8 mouse cellular contexts compared by ENCODE assay signal in genomic region chr9:119983585-119984535, GRCm38 (mm10). TPM values are rescaled to one million over a fixed set of nuclear protein-coding genes. Genes with fewer than 3 reads are reported as not detected.
A peak's percentile ranks its signal among the peaks of the same experiment; 100 is the strongest.
DNase-seq lines count a peak whose midpoint lies in the region; ATAC-seq and TF ChIP-seq lines count a peak whose summit lies in the region.

No protein-coding gene starts in this region.

- no peak overlapping the region for H3K27ac ChIP-seq in forebrain, embryonic 13.5 days
- H3K27ac ChIP-seq in lung, embryonic 16.5 days (ENCODE audit: low read length) = peak overlapping the region; percentile 100
- H3K27ac ChIP-seq in thymus, adult 2 months (ENCODE audit: control insufficient read depth, insufficient read depth, low read length) = peak overlapping the region; percentile 98

- peak; percentile 95 for TF ChIP-seq POLR2A in thymus, adult 2 months (IDR thresholded peaks at IDR 0.05; ENCODE audit: control insufficient read depth, extremely low read depth, insufficient read depth, low read length, poor library complexity)

- no peaks in the 10 kb centered on the region for H3K9me3 ChIP-seq in forebrain, embryonic 13.5 days (replicated peaks)
- H3K9me3 ChIP-seq in lung, embryonic 16.5 days (ENCODE audit: control insufficient read depth, low read length) = no peaks in the 10 kb centered on the region

- DNase-seq in ES-CJ7 (ENCODE audit: low read depth, low spot score) = peak; percentile 77
- peak; percentile 63 for DNase-seq in c-Kit-positive CD71-positive TER-119-positive erythroid progenitor cells, embryonic 14.5 days (ENCODE audit: low spot score)
- DNase-seq in heart, postnatal 14 days = peak; percentile 95 to 97
- DNase-seq in layer of hippocampus, adult 18-20 months (ENCODE audit: low spot score in 2 of 2) = peak; percentile 83 to 89
- DNase-seq in ovary, adult 18-20 months (ENCODE audit: low spot score) = peak; percentile 87
- DNase-seq in thymus, adult 2 months = peak; percentile 89

- ATAC-seq in forebrain, embryonic 13.5 days = peak; percentile 81
- ATAC-seq in lung, embryonic 16.5 days (ENCODE audit: low read depth) = peak; percentile 82

- peak overlapping the region; percentile 90 for H3K4me2 ChIP-seq in forebrain, embryonic 13.5 days
- H3K4me2 ChIP-seq in lung, embryonic 16.5 days (ENCODE audit: low read depth, low read length) = peak overlapping the region; percentile 91

- H3K9ac ChIP-seq in forebrain, embryonic 13.5 days = peak overlapping the region; percentile 71
- peak overlapping the region; percentile 87 for H3K9ac ChIP-seq in lung, embryonic 16.5 days (ENCODE audit: low read length)

- 1% methylated on average over 52 of the region's 79 CpGs for WGBS in forebrain, embryonic 13.5 days
- WGBS in lung, embryonic 16.5 days = under 1% methylated on average over 74 of the region's 79 CpGs
- 6% methylated on average over 77 of the region's 79 CpGs for WGBS in thymus, adult 2 months

- peak overlapping the region; percentile 58 for H3K4me3 ChIP-seq in forebrain, embryonic 13.5 days
- H3K4me3 ChIP-seq in lung, embryonic 16.5 days (ENCODE audit: low read length) = peak overlapping the region; percentile 82
- H3K4me3 ChIP-seq in thymus, adult 2 months (ENCODE audit: control insufficient read depth, insufficient read depth, low read length) = peak overlapping the region; percentile 87

- intact Hi-C loops in heart, postnatal 14 days (cut with DNase I) = loop anchor here (2.0 kb wide), 3 partner anchors 17 to 27 kb away; no protein-coding TSS in a partner anchor

- H3K4me1 ChIP-seq in forebrain, embryonic 13.5 days = peaks cover 46% of the 10 kb centered on the region
- peaks cover 46% of the 10 kb centered on the region for H3K4me1 ChIP-seq in lung, embryonic 16.5 days (replicated peaks; ENCODE audit: control insufficient read depth, insufficient read depth, low read length)
- peaks cover 46% of the 10 kb centered on the region for H3K4me1 ChIP-seq in thymus, adult 2 months (replicated peaks; ENCODE audit: control insufficient read depth, insufficient read depth, low read length)

- H3K27me3 ChIP-seq in forebrain, embryonic 13.5 days = peaks cover 19% of the 10 kb centered on the region
- H3K27me3 ChIP-seq in lung, embryonic 16.5 days (ENCODE audit: control insufficient read depth, insufficient read depth, low read depth, low read length) = no peaks in the 10 kb centered on the region
- H3K27me3 ChIP-seq in thymus, adult 2 months (ENCODE audit: control insufficient read depth, insufficient read depth, low read length) = no peaks in the 10 kb centered on the region

- no peaks in the 10 kb centered on the region for H3K36me3 ChIP-seq in forebrain, embryonic 13.5 days (ENCODE audit: poor library complexity, severe bottlenecking)
- no peaks in the 10 kb centered on the region for H3K36me3 ChIP-seq in lung, embryonic 16.5 days (ENCODE audit: control insufficient read depth, insufficient read depth, low read length)
- H3K36me3 ChIP-seq in thymus, adult 2 months (ENCODE audit: control insufficient read depth, insufficient read depth, low read length) = no peaks in the 10 kb centered on the region

- TF ChIP-seq CTCF in thymus, adult 2 months (IDR thresholded peaks at IDR 0.05; ENCODE audit: borderline replicate concordance, control insufficient read depth, extremely low read depth, insufficient read depth, low read length, poor library complexity) = 0 out of 2 replicates have a peak, but pooled peaks have one; percentile 12

RNA-seq across cellular contexts. Expression of gene Csrnp1, which starts 0.6 kb away (rescaled TPM):
- 1.3 and 1.5 TPM in 2 replicates for polyA plus RNA-seq in forebrain, embryonic 13.5 days (2015; fragmentation: Nextera tagmentation; extraction: Ambion mirVana)
- 10 to 100 TPM; 15.8 to 21.4 TPM for total RNA-seq in heart, postnatal 14 days (2021)
- total RNA-seq in layer of hippocampus, adult 18-20 months (2021) = 10 to 100 TPM; 13.1 to 15.7 TPM
- polyA plus RNA-seq in lung, embryonic 16.5 days (2015; fragmentation: Nextera tagmentation; extraction: Ambion mirVana) = 9.6 and 9.8 TPM in 2 replicates
- polyA plus RNA-seq in thymus, adult 2 months (2012; rRNA removed) = 283 and 325 TPM in 2 replicates

RNA-seq across cellular contexts. Expression of gene Xirp1, which starts 39.5 kb away (rescaled TPM):
- not detected in 2 replicates for polyA plus RNA-seq in forebrain, embryonic 13.5 days (2015; fragmentation: Nextera tagmentation; extraction: Ambion mirVana)
- total RNA-seq in heart, postnatal 14 days (2021) = 100 to 1,000 TPM; 105 to 114 TPM
- total RNA-seq in layer of hippocampus, adult 18-20 months (2021) = under 1 TPM; 0.07 to 0.08 TPM
- 1.3 and 1.6 TPM in 2 replicates for polyA plus RNA-seq in lung, embryonic 16.5 days (2015; fragmentation: Nextera tagmentation; extraction: Ambion mirVana)
- polyA plus RNA-seq in thymus, adult 2 months (2012; rRNA removed) = 0.24 and 2.3 TPM in 2 replicates

RNA-seq across cellular contexts. Expression of gene Ttc21a, which starts 46.5 kb away (rescaled TPM):
- 0.32 and 0.54 TPM in 2 replicates for polyA plus RNA-seq in forebrain, embryonic 13.5 days (2015; fragmentation: Nextera tagmentation; extraction: Ambion mirVana)
- under 1 TPM in 1 of 2 experiments, not detected in 1; 0.26 TPM for total RNA-seq in heart, postnatal 14 days (2021)
- total RNA-seq in layer of hippocampus, adult 18-20 months (2021) = 1 to 10 TPM in 1 of 2 experiments, under 1 TPM in 1; 0.71 to 1.2 TPM
- polyA plus RNA-seq in lung, embryonic 16.5 days (2015; fragmentation: Nextera tagmentation; extraction: Ambion mirVana) = 1.3 and 2.1 TPM in 2 replicates
- 0.18 and 0.29 TPM in 2 replicates for polyA plus RNA-seq in thymus, adult 2 months (2012; rRNA removed)

RNA-seq across cellular contexts. Expression of gene Gorasp1, which starts 46.5 kb away (rescaled TPM):
- 20.0 and 22.9 TPM in 2 replicates for polyA plus RNA-seq in forebrain, embryonic 13.5 days (2015; fragmentation: Nextera tagmentation; extraction: Ambion mirVana)
- 10 to 100 TPM; 21.4 to 22.8 TPM for total RNA-seq in heart, postnatal 14 days (2021)
- 10 to 100 TPM; 41.5 to 44.2 TPM for total RNA-seq in layer of hippocampus, adult 18-20 months (2021)
- 29.8 and 35.7 TPM in 2 replicates for polyA plus RNA-seq in lung, embryonic 16.5 days (2015; fragmentation: Nextera tagmentation; extraction: Ambion mirVana)
- polyA plus RNA-seq in thymus, adult 2 months (2012; rRNA removed) = 10.8 and 11.0 TPM in 2 replicates

Comparison
In these comparisons a context has a peak if more than half of its experiments do, and no peak if none do; other contexts are left out.
1. RNA of gene Csrnp1, which starts 0.6 kb away (polyA plus RNA-seq): 283 to 325 TPM in thymus, adult 2 months; 9.6 to 9.8 TPM in lung, embryonic 16.5 days and 1.3 to 1.5 TPM in forebrain, embryonic 13.5 days; every median in the first group is over 10 times any median in the second.
2. Peak in every context shown above with its lines, with median percentiles within 50 percentile points of each other: DNase-seq and H3K4me3 ChIP-seq.